Mouse (Mus musculus) gastrocnemius, postnatal 36 days (tissue): ENCODE data around the gene Sp9. TPM values are rescaled to one million over a fixed set of nuclear protein-coding genes. Genes with fewer than 3 reads are reported as not detected.

Source experiments
- DNase-seq, 2 experiments: peaks; one replicate each; pipeline ENCODE4 v3.0.0; 2022
- intact Hi-C: fragments of 180-260 bp; cut with DNase I; formaldehyde crosslinking; loops from one replicate; pipeline ENCODE4 v1.15.1; 2025
- total RNA-seq, 2 experiments: library from RNA; stranded (reverse); gene quantifications; 2 replicates each; pipeline ENCODE4 v1.2.3; 2021

Gene Sp9
- total RNA-seq, 2 experiments from 2014 or later = not detected

- intact Hi-C loops = loop anchor here (10.0 kb wide), 3 partner anchors 1069 to 1729 kb away; partner anchors contain the start of genes Dlx2 and Evx2
- peak in 1 of 2 experiments; percentile 41 for DNase-seq
These were observed 1.8 kb downstream of the Sp9 start for GRCm38 (mm10) chr2:73273249-73274118.

GRCm38 (mm10) chr2:73274119-73274920, 2.6 kb downstream of the Sp9 start:
- intact Hi-C loops = loop anchor here (10.0 kb wide), 3 partner anchors 1070 to 1730 kb away; partner anchors contain the start of genes Dlx2 and Evx2
- DNase-seq = peak in 1 of 2 experiments; percentile 55

GRCm38 (mm10) chr2:73275261-73276040, 3.7 kb downstream of the Sp9 start:
- intact Hi-C loops = loop anchor here (2.0 to 10.0 kb wide), 5 partner anchors 543 to 1731 kb away; partner anchors contain the start of genes Dlx2 and Evx2
- no peak for DNase-seq

- intact Hi-C loops = loop anchor here (2.0 to 10.0 kb wide), 5 partner anchors 544 to 1731 kb away; partner anchors contain the start of genes Dlx2 and Evx2
- no peak for DNase-seq
These were observed 4.4 kb downstream of the Sp9 start for GRCm38 (mm10) chr2:73276141-73276571.

- intact Hi-C loops = loop anchor here (2.0 to 10.0 kb wide), 5 partner anchors 545 to 1732 kb away; partner anchors contain the start of genes Dlx2 and Evx2
- peak in 1 of 2 experiments; percentile 24 for DNase-seq
These were observed 5.4 kb downstream of the Sp9 start for GRCm38 (mm10) chr2:73277021-73277708.

GRCm38 (mm10) chr2:73277709-73278075, 6.0 kb downstream of the Sp9 start:
- DNase-seq = peak in 1 of 2 experiments; percentile 39
- intact Hi-C loops = loop anchor here (1.0 to 10.0 kb wide), 6 partner anchors 110 to 1733 kb away; partner anchors contain the start of genes Dlx2 and Evx2

- intact Hi-C loops = loop anchor here (1.0 to 10.0 kb wide), 5 partner anchors 111 to 1733 kb away; partner anchors contain the start of genes Dlx2 and Evx2
- DNase-seq = peak; percentile 78 to 84
These were observed 6.6 kb downstream of the Sp9 start for GRCm38 (mm10) chr2:73278131-73278854.

GRCm38 (mm10) chr2:73278869-73279268, 7.1 kb downstream of the Sp9 start:
- intact Hi-C loops = loop anchor here (1.0 to 10.0 kb wide), 5 partner anchors 112 to 1734 kb away; partner anchors contain the start of genes Dlx2 and Evx2
- peak in 1 of 2 experiments; percentile 17 for DNase-seq

- intact Hi-C loops = loop anchor here (5.0 to 10.0 kb wide), 4 partner anchors 547 to 1735 kb away; partner anchors contain the start of genes Dlx2 and Evx2
These were observed 7.7 kb downstream of the Sp9 start for GRCm38 (mm10) chr2:73279271-73280038.

GRCm38 (mm10) chr2:73280356-73281047, 8.8 kb downstream of the Sp9 start:
- DNase-seq = no peak
- intact Hi-C loops = no loop called here

More at GRCm38 (mm10) chr2:73279271-73280038, 7.7 kb downstream of the Sp9 start:
- DNase-seq = no peak

- DNase-seq = no peak
- intact Hi-C loops = no loop called here
These were observed 9.4 kb downstream of the Sp9 start for GRCm38 (mm10) chr2:73281048-73281661.

GRCm38 (mm10) chr2:73281707-73282106, 10.0 kb downstream of the Sp9 start:
- DNase-seq = no peak
- intact Hi-C loops = no loop called here

- DNase-seq = no peak
- intact Hi-C loops = no loop called here
These were observed 13.9 kb downstream of the Sp9 start for GRCm38 (mm10) chr2:73285630-73286029.

- no peak for DNase-seq
- intact Hi-C loops = no loop called here
These were observed 19.4 kb downstream of the Sp9 start for GRCm38 (mm10) chr2:73291130-73291529.

- intact Hi-C loops = no loop called here
- no peak for DNase-seq
These were observed 23.3 kb downstream of the Sp9 start for GRCm38 (mm10) chr2:73295023-73295422.

- DNase-seq = no peak
- intact Hi-C loops = no loop called here
These were observed 26.4 kb downstream of the Sp9 start for GRCm38 (mm10) chr2:73298154-73298553.
